Mouse (Mus musculus) kidney, adult 2 months (tissue): Measurements from ENCODE around the gene Cdh4. TPM values are rescaled to one million over a fixed set of nuclear protein-coding genes. Genes with fewer than 3 reads are reported as not detected.

Experiments used
- DNase-seq: peaks from one replicate; pipeline ENCODE4 v3.0.0; 2021
- H3K27ac ChIP-seq: fragments of 200-500 bp; 2 replicates; pipeline ENCODE4 v1.5.1; 2012; ENCODE audit warnings: low read depth, low read length, control low read depth, inconsistent platforms; ENCODE audit not compliant: insufficient read depth
- H3K27me3 ChIP-seq: fragments of 200-500 bp; replicated peaks from 2 replicates; pipeline ENCODE4 v1.6.1; 2012; ENCODE audit warnings: mild to moderate bottlenecking, moderate library complexity, low read length, inconsistent platforms; ENCODE audit not compliant: control insufficient read depth, insufficient read depth
- H3K36me3 ChIP-seq: fragments of 200-500 bp; 2 replicates; pipeline ENCODE4 v1.6.1; 2012; ENCODE audit warnings: mild to moderate bottlenecking, moderate library complexity, low read length, inconsistent platforms; ENCODE audit not compliant: control insufficient read depth, insufficient read depth
- H3K4me1 ChIP-seq: fragments of 200-500 bp; 2 replicates; pipeline ENCODE4 v1.6.1; 2011; ENCODE audit warnings: low read length; ENCODE audit not compliant: control insufficient read depth, insufficient read depth
- H3K4me3 ChIP-seq: fragments of 200-500 bp; 2 replicates; pipeline ENCODE4 v1.5.1; 2011; ENCODE audit warnings: mild to moderate bottlenecking, low read depth, low read length, control low read depth; ENCODE audit not compliant: insufficient read depth
- CTCF ChIP-seq: fragments of 200-500 bp; conservative IDR thresholded peaks from 2 replicates; pipeline ENCODE4 v1.5.1; 2011; ENCODE audit warnings: low read depth, mild to moderate bottlenecking, control low read depth, low read length, moderate library complexity, mixed read lengths; ENCODE audit not compliant: insufficient read depth, insufficient read length
- POLR2A ChIP-seq: fragments of 200-500 bp; IDR thresholded peaks from one replicate; pipeline ENCODE4 v1.6.1; 2011; ENCODE audit warnings: low read depth, low read length, control low read depth
- WGBS: fragments of 180-500 bp; shearing (Covaris S2); methylation state at CpG from one replicate; pipeline ENCODE4 v1.1.7; 2018; 5-methylcytosine and 5-hydroxymethylcytosine counted together
- polyA plus RNA-seq: library from polyadenylated mRNA; depleted of rRNA; stranded (reverse); fragments of >200 nt; gene quantifications from 2 replicates; pipeline ENCODE4 v1.2.3, GENCODE M21; 2012

Gene Cdh4
- polyA plus RNA-seq, 1 experiment, result 1.2 TPM

DNA sequence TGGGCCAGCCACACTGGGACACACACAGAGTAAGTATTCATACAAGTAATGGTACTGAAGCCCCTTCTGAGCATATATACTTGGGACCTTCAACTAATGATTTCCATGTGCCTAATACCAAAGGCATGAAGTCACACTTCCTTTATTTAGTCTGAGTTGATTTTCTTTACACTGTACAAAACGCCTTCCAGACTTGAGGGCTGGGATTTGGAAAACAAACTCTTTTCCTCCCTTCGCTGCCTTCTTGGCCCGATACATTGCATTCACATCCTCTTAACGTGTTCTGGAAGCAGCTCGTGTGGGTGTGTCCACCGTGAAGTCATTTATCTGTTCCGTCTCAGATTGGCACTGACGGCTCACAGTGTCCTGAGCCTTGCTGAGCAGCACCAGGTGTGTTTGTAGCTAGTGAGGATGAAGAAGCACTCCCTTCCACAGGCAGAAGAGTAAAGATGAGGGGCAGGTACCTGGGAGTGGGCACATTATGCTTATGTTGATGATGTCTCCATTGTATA, 26.3 kb upstream of the Cdh4 start:
- WGBS, result 25% methylated on average over 8 of the region's 8 CpGs
- no peak overlapping the region for H3K27ac ChIP-seq
- no peaks in the 10 kb centered on the region for H3K36me3 ChIP-seq
- DNase-seq, result no peak
- no peak overlapping the region for H3K4me3 ChIP-seq
- no peak for TF ChIP-seq POLR2A
- no peak for TF ChIP-seq CTCF
- no peaks in the 10 kb centered on the region for H3K27me3 ChIP-seq
- no peaks in the 10 kb centered on the region for H3K4me1 ChIP-seq

DNA sequence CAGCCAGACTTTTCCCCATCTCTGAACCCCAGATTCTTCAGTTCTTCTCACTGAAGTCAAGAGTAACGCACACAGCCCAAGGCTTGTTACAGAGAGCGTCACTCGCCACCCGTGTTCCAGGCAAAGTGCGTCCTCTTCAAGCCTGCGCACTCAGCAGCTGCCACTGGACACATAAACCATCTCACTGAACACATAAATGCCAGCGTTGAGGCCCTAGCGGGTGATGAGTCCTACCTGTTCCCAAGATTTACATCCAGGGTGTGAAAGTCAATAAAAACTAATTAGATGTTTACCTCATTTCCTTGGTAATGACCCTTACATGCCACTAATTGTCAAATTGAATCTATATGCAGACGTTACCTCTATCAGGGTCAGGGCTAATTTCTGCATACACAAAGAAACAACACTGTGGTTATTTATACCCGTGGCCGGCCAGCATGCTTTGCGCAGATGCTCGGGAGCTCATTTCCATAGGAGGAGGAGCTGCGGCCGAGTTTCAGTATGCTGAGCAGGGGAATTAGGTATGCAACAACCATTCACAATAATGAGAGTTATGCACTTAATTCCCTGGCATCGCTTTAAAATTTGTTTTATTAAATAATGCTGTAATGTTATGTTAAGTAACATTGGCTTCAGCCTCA, 25.5 kb upstream of the Cdh4 start:
- 68% methylated on average over 16 of the region's 16 CpGs for whole genome bisulfite sequencing
- no peak overlapping the region for H3K27ac ChIP-seq

DNA sequence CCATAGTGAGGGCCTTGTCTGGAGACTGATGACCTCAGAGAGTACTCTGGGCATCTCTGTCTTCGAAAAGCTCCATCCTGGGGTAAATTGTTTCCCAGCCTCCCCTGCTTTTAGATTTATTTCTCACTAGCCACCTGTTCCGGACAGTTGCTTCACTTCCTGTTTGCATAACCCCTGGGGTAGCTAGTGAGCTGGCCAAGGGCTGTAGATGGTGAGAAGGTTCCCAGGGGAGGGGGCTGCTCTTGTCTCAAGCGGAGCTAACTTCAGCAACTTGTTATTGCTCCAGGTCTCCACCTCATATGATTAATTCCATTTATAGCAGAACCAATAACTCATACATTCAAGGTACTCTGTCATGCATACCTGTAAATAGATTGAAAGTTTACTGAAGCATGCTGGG, 16.6 kb upstream of the Cdh4 start:
- WGBS, result 33% methylated on average over 3 of the region's 3 CpGs
- Histone ChIP-seq H3K4me3 (no peak overlapping the region), H3K36me3 (no peaks in the 10 kb centered on the region), H3K27me3 (no peaks in the 10 kb centered on the region), H3K27ac (no peak overlapping the region), H3K4me1 (no peaks in the 10 kb centered on the region)
- no peak for TF ChIP-seq POLR2A
- no peak for TF ChIP-seq CTCF
- DNase-seq, result no peak

More for the DNA sequence above, 25.5 kb upstream of the Cdh4 start:
- Histone ChIP-seq H3K4me1 (no peaks in the 10 kb centered on the region), H3K27me3 (no peaks in the 10 kb centered on the region), H3K36me3 (no peaks in the 10 kb centered on the region), H3K4me3 (no peak overlapping the region)
- TF ChIP-seq POLR2A (no peak), CTCF (no peak)
- DNase-seq, result no peak

DNA sequence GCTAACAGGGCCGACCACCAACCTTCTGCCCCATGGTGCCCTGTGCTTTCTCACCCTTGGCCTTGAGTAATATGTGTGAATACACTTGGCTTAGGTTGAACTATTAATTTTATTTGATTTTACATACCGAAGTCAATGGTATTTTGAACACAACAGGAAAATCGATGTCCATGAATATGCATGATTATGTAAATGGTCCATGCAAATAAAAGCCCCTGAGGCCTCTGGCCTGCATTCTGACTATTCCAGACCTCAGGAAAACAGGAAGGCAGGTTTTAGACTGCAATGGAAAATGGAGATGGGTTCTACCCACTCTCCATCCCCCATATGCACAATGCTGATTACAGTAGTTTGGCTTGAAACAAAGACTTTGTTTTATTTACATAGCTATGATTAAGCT, 13.3 kb upstream of the Cdh4 start:
- WGBS, result 72% methylated on average over 3 of the region's 3 CpGs
- TF ChIP-seq POLR2A (no peak), CTCF (no peak)
- Histone ChIP-seq H3K4me1 (no peaks in the 10 kb centered on the region), H3K4me3 (no peak overlapping the region), H3K27ac (no peak overlapping the region), H3K36me3 (no peaks in the 10 kb centered on the region), H3K27me3 (no peaks in the 10 kb centered on the region)
- no peak for DNase-seq

DNA sequence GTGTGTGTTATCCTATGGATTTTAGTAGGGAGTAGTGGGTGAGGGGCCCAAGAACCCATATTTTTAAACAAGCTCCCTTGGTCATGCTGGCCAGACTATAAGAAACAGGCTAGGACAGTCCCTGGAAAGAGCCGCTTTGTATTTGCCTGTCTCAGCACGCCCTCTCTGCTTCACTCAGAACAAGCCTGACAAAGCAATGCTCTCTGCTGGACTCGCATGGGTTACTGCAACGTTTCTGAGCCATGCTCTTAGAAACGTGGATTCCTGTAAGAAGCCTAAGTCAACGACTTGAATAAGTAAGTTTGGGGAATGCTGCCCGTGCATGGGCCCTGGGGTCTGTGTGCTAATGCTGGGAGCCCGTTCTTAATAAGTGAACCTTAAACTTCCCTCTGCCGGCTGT, 2.1 kb upstream of the Cdh4 start:
- TF ChIP-seq CTCF, result no peak
- TF ChIP-seq POLR2A, result no peak
- Histone ChIP-seq H3K27ac (no peak overlapping the region), H3K4me1 (peaks cover 7% of the 10 kb centered on the region), H3K36me3 (no peaks in the 10 kb centered on the region), H3K4me3 (no peak overlapping the region), H3K27me3 (no peaks in the 10 kb centered on the region)
- DNase-seq, result no peak
- 37% methylated on average over 9 of the region's 9 CpGs for WGBS

DNA sequence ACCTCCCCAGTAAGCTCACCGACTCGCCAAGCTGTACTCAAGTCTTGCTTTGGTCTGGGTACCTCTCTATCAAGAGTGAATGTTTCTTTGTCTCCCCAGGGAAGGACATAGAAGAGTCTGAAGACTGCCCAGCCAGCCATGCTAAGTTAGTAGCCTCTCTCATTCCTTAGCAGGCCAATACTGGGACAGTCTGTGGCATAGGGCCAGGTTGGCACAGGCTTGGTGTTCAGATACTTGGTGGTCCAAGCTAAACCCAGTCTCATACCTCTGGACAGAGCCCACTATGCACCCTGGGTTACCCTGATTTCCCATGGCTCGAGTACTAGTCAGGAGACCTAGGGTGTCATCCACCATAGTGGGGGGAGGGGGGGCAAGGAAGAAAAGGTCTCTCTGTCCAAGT, 1.1 kb upstream of the Cdh4 start:
- DNase-seq, result no peak
- peaks cover 7% of the 10 kb centered on the region for H3K4me1 ChIP-seq
- H3K4me3 ChIP-seq, result no peak overlapping the region
- TF ChIP-seq POLR2A (no peak), CTCF (no peak)
- H3K27me3 ChIP-seq, result no peaks in the 10 kb centered on the region
- no peak overlapping the region for H3K27ac ChIP-seq
- H3K36me3 ChIP-seq, result no peaks in the 10 kb centered on the region
- 81% methylated on average over 3 of the region's 3 CpGs for WGBS

DNA sequence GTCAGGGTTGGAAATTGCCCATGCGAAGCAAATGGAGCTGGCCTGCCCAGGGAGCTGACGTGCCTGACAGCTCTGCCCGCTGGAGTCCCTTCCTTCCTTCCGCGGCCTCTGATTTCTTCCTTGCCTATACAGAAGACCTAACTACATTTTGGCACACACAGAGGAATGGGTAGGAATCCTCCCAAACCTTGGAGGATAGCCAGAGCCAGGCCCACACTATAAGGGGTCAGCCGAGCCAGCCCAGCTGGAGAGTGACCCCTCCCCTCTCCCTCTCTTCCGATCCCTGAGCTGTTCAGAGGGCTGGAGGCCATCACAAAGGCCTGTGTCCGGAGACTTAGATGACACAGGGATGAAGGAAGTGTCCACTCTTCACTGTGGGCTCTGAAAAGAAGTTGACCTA, 514 bp upstream of the Cdh4 start:
- no peaks in the 10 kb centered on the region for H3K27me3 ChIP-seq
- DNase-seq, result peak; percentile 16
- 12% methylated on average over 8 of the region's 8 CpGs for WGBS
- no peak overlapping the region for H3K27ac ChIP-seq
- H3K4me3 ChIP-seq, result peak overlapping the region; percentile 60; the same call in 1 of the 2 replicates
- no peak for TF ChIP-seq POLR2A
- TF ChIP-seq CTCF, result no peak
- H3K36me3 ChIP-seq, result no peaks in the 10 kb centered on the region
- peaks cover 7% of the 10 kb centered on the region for H3K4me1 ChIP-seq

DNA sequence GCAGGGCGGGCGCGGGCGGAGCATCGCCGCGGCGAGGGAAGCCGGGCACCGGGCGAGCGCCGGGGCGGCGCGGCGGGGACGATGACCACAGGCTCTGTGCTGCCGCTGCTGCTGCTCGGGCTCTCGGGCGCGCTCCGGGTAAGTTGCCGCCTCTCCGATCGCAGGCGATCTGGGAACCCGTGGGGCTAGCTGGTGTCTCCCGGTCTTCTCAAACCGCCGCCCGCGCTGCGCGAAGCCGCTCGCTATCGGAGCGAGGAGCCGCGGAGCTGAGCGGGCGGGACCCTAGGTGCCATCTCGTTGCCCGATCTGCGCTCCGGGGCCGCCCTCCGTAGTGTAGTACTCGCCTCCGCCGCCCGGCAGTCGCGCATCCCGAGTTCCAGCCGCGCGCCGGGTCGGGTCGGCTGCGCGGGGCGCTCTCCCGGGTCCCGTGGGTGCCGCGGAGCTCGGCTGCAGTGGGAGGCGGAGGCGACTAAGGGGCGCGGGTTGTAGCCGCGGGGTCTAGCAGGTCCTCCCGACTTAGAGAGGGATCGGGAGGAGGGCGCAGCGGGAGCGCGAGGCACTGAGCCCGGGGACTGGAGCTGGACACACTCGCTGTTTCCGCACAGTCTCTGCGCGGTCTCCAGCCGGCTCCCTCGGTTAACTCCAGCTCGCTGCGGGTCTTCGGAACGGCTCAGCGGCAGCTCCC, 452 bp downstream of the Cdh4 start:
- H3K27me3 ChIP-seq, result no peaks in the 10 kb centered on the region
- TF ChIP-seq POLR2A (no peak), CTCF (no peak)
- DNase-seq, result no peak
- H3K4me1 ChIP-seq, result peaks cover 7% of the 10 kb centered on the region
- under 1% methylated on average over 94 of the region's 95 CpGs for WGBS
- peak overlapping the region; percentile 60 for H3K4me3 ChIP-seq
- H3K27ac ChIP-seq, result no peak overlapping the region
- H3K36me3 ChIP-seq, result no peaks in the 10 kb centered on the region
